Mouse (Mus musculus): Measurements from ENCODE around the gene Fank1. TPM values are rescaled to one million over a fixed set of nuclear protein-coding genes. Genes with fewer than 3 reads are reported as not detected.
A peak's percentile ranks its signal among the peaks of the same experiment; 100 is the strongest.

The Fank1 gene
- polyA plus RNA-seq, 1 experiment from 2014 or later: 0.64 TPM

- H3K27ac ChIP-seq (ENCODE audit: low read depth): no peak overlapping the region
- peak; percentile 34 for DNase-seq (ENCODE audit: low spot score)
- no peak overlapping the region for H3K9ac ChIP-seq (ENCODE audit: low read length)
- ATAC-seq (replicated peaks; ENCODE audit: low FRiP score, low TSS enrichment, low read depth): no peak
- WGBS: 88% methylated on average over 4 of the region's 4 CpGs
- peaks cover 9% of the 10 kb centered on the region for H3K9me3 ChIP-seq (ENCODE audit: control insufficient read depth, low read length)
- no peaks in the 10 kb centered on the region; the same call in 1 of the 2 replicates for H3K4me1 ChIP-seq (replicated peaks; ENCODE audit: control insufficient read depth, insufficient read depth, low read length)
- no peak overlapping the region for H3K4me3 ChIP-seq (ENCODE audit: low read depth, low read length)
- H3K36me3 ChIP-seq (ENCODE audit: control insufficient read depth, insufficient read depth, low read length): no peaks in the 10 kb centered on the region
- H3K4me2 ChIP-seq (ENCODE audit: low read length): no peak overlapping the region
- H3K27me3 ChIP-seq (replicated peaks; ENCODE audit: control insufficient read depth, insufficient read depth, low read length): no peaks in the 10 kb centered on the region
Measured at GRCm38 (mm10) chr7:133908966-133909365, 132.3 kb downstream of the Fank1 start.

DNA sequence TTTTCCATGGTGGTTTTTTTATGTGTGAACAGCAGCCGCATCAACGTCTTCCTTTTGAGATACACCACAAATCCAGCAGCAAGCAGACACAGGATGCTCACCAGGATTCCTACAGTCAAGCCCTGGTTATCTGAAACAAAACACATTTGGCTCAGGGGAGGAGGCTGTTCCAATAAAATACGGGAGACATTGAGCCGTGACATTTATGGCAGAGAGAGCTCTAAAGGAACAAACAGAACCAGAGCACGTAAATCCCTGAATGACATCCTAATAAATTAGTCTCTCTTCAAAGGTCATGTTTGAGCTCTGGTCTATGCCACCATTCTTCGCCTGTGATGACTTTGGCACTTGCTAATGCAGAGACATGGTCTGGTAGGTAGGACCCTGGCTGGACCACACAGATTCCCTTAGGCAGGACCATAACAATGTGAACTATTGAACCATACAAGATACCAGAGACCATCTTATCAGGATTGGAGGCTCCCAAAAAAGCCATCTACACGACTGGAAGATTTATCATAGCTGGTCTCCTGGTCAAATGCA is 133.2 kb downstream of the Fank1 start:
- H3K36me3 ChIP-seq (ENCODE audit: control insufficient read depth, insufficient read depth, low read length): peaks cover 5% of the 10 kb centered on the region; the same call in 1 of the 2 replicates
- DNase-seq (ENCODE audit: low spot score) (peak; percentile 43), ATAC-seq (replicated peaks; ENCODE audit: low FRiP score, low TSS enrichment, low read depth) (no peak)
- no peak overlapping the region for H3K4me2 ChIP-seq (ENCODE audit: low read length)
- no peak overlapping the region for H3K4me3 ChIP-seq (ENCODE audit: low read depth, low read length)
- H3K9me3 ChIP-seq (ENCODE audit: control insufficient read depth, low read length): peaks cover 9% of the 10 kb centered on the region
- H3K9ac ChIP-seq (ENCODE audit: low read length): no peak overlapping the region
- 26% methylated on average over 7 of the region's 7 CpGs for WGBS
- H3K4me1 ChIP-seq (replicated peaks; ENCODE audit: control insufficient read depth, insufficient read depth, low read length): no peaks in the 10 kb centered on the region; the same call in 1 of the 2 replicates
- no peaks in the 10 kb centered on the region for H3K27me3 ChIP-seq (replicated peaks; ENCODE audit: control insufficient read depth, insufficient read depth, low read length)
- H3K27ac ChIP-seq (ENCODE audit: low read depth): no peak overlapping the region

DNA sequence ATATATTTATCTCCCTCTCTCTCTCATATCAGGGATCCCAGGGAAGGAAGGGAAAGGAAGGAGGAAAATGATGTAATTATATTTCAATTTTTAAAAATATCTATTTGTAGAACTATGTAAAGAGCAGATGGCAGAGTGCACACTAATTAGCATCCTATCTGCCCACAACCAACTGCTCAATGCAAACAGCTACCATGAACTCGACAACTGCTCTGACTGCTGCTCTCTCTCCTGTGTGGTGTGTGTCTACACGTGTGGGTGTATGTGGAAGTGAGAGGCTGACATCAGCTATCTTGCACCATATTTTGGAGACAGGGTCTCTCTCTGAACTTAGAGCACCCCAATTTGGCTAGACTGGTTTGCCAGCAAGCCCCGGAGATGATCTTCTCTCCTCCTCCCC is 135.2 kb downstream of the Fank1 start:
- H3K9me3 ChIP-seq (ENCODE audit: control insufficient read depth, low read length): no peaks in the 10 kb centered on the region
- 92% methylated on average over 3 of the region's 3 CpGs for WGBS
- DNase-seq (ENCODE audit: low spot score): no peak
- no peak overlapping the region for H3K9ac ChIP-seq (ENCODE audit: low read length)
- no peak overlapping the region for H3K4me3 ChIP-seq (ENCODE audit: low read depth, low read length)
- H3K4me2 ChIP-seq (ENCODE audit: low read length): no peak overlapping the region
- no peak overlapping the region for H3K27ac ChIP-seq (ENCODE audit: low read depth)
- H3K27me3 ChIP-seq (replicated peaks; ENCODE audit: control insufficient read depth, insufficient read depth, low read length): no peaks in the 10 kb centered on the region
- peaks cover 5% of the 10 kb centered on the region; the same call in 1 of the 2 replicates for H3K36me3 ChIP-seq (ENCODE audit: control insufficient read depth, insufficient read depth, low read length)
- no peaks in the 10 kb centered on the region; the same call in 1 of the 2 replicates for H3K4me1 ChIP-seq (replicated peaks; ENCODE audit: control insufficient read depth, insufficient read depth, low read length)
- ATAC-seq (replicated peaks; ENCODE audit: low FRiP score, low TSS enrichment, low read depth): no peak

- ATAC-seq (replicated peaks; ENCODE audit: low FRiP score, low TSS enrichment, low read depth): no peak
- DNase-seq (ENCODE audit: low spot score): no peak
Measured at GRCm38 (mm10) chr7:133916230-133916629, 139.6 kb downstream of the Fank1 start.

GRCm38 (mm10) chr7:133919306-133919705 is 142.6 kb downstream of the Fank1 start:
- 73% methylated on average over 5 of the region's 5 CpGs for WGBS
- DNase-seq (ENCODE audit: low spot score) (no peak), ATAC-seq (replicated peaks; ENCODE audit: low FRiP score, low TSS enrichment, low read depth) (no peak)
- Histone ChIP-seq H3K4me3 (ENCODE audit: low read depth, low read length) (no peak overlapping the region), H3K9ac (ENCODE audit: low read length) (no peak overlapping the region), H3K4me2 (ENCODE audit: low read length) (no peak overlapping the region), H3K27ac (ENCODE audit: low read depth) (no peak overlapping the region), H3K36me3 (ENCODE audit: control insufficient read depth, insufficient read depth, low read length) (peaks cover 4% of the 10 kb centered on the region; the same call in 1 of the 2 replicates), H3K9me3 (ENCODE audit: control insufficient read depth, low read length) (no peaks in the 10 kb centered on the region), H3K27me3 (replicated peaks; ENCODE audit: control insufficient read depth, insufficient read depth, low read length) (no peaks in the 10 kb centered on the region), H3K4me1 (replicated peaks; ENCODE audit: control insufficient read depth, insufficient read depth, low read length) (peaks cover 11% of the 10 kb centered on the region)

More at GRCm38 (mm10) chr7:133916230-133916629, 139.6 kb downstream of the Fank1 start:
- H3K27me3 ChIP-seq (replicated peaks; ENCODE audit: control insufficient read depth, insufficient read depth, low read length): no peaks in the 10 kb centered on the region
- H3K4me2 ChIP-seq (ENCODE audit: low read length): no peak overlapping the region
- no peaks in the 10 kb centered on the region for H3K9me3 ChIP-seq (ENCODE audit: control insufficient read depth, low read length)
- no peak overlapping the region for H3K9ac ChIP-seq (ENCODE audit: low read length)
- H3K4me3 ChIP-seq (ENCODE audit: low read depth, low read length): no peak overlapping the region
- 79% methylated on average over 9 of the region's 9 CpGs for WGBS
- peaks cover 5% of the 10 kb centered on the region; the same call in 1 of the 2 replicates for H3K36me3 ChIP-seq (ENCODE audit: control insufficient read depth, insufficient read depth, low read length)
- H3K4me1 ChIP-seq (replicated peaks; ENCODE audit: control insufficient read depth, insufficient read depth, low read length): no peaks in the 10 kb centered on the region
- H3K27ac ChIP-seq (ENCODE audit: low read depth): no peak overlapping the region

DNA sequence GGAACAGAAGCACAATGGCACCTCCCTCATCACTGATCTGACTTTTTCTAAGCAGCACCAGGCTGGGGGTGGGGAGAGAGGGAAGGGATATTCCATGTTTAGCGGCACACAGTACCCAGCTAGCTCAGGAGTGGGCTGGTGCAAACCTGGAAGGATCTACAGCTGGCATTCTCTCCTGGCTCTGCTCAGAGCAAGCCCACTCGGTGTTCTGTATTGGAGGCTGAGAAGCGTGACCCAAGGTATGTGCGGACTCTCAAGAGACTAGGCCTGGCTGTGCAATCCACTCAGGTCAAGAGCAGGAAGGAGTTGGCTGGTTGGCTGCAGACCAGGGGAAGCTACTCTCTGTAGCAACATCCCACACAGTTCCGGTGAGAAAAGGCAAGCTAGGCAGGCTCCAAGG is 143.3 kb downstream of the Fank1 start:
- Histone ChIP-seq H3K4me3 (ENCODE audit: low read depth, low read length) (no peak overlapping the region), H3K27ac (ENCODE audit: low read depth) (no peak overlapping the region), H3K4me1 (replicated peaks; ENCODE audit: control insufficient read depth, insufficient read depth, low read length) (peaks cover 11% of the 10 kb centered on the region), H3K9me3 (ENCODE audit: control insufficient read depth, low read length) (no peaks in the 10 kb centered on the region), H3K27me3 (replicated peaks; ENCODE audit: control insufficient read depth, insufficient read depth, low read length) (no peaks in the 10 kb centered on the region), H3K9ac (ENCODE audit: low read length) (no peak overlapping the region), H3K36me3 (ENCODE audit: control insufficient read depth, insufficient read depth, low read length) (no peaks in the 10 kb centered on the region), H3K4me2 (ENCODE audit: low read length) (no peak overlapping the region)
- DNase-seq (ENCODE audit: low spot score): no peak
- 78% methylated on average over 5 of the region's 5 CpGs for WGBS
- no peak for ATAC-seq (replicated peaks; ENCODE audit: low FRiP score, low TSS enrichment, low read depth)

DNA sequence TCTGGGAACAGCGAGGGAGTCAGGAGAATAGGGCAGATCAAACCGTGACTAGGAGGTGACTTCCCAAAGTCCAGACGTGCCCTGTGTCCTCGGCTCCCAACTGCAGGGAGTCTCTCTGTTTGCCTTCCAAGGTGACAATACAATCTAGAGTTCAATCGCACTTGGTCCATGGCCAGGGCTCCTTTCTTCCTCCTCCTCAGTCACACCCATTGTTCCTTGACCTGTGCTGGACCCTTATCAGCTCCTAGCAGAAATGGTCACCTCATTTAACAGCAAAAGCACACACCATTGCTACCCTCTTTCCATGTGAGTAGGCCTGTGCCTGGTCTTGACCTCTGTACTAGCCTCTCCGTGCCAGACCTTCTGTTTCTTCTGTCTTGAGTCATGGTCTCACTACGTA is 144.1 kb downstream of the Fank1 start:
- no peak overlapping the region for H3K4me3 ChIP-seq (ENCODE audit: low read depth, low read length)
- no peaks in the 10 kb centered on the region for H3K27me3 ChIP-seq (replicated peaks; ENCODE audit: control insufficient read depth, insufficient read depth, low read length)
- no peak overlapping the region for H3K4me2 ChIP-seq (ENCODE audit: low read length)
- H3K4me1 ChIP-seq (replicated peaks; ENCODE audit: control insufficient read depth, insufficient read depth, low read length): peaks cover 11% of the 10 kb centered on the region
- H3K36me3 ChIP-seq (ENCODE audit: control insufficient read depth, insufficient read depth, low read length): no peaks in the 10 kb centered on the region
- ATAC-seq (replicated peaks; ENCODE audit: low FRiP score, low TSS enrichment, low read depth) (no peak), DNase-seq (ENCODE audit: low spot score) (no peak)
- H3K9ac ChIP-seq (ENCODE audit: low read length): no peak overlapping the region
- no peak overlapping the region for H3K27ac ChIP-seq (ENCODE audit: low read depth)
- H3K9me3 ChIP-seq (ENCODE audit: control insufficient read depth, low read length): no peaks in the 10 kb centered on the region
- 85% methylated on average over 7 of the region's 7 CpGs for WGBS

- 95% methylated on average over 4 of the region's 4 CpGs for WGBS
- H3K4me2 ChIP-seq (ENCODE audit: low read length): no peak overlapping the region
- ATAC-seq (replicated peaks; ENCODE audit: low FRiP score, low TSS enrichment, low read depth): no peak
Measured at GRCm38 (mm10) chr7:133921291-133921690, 144.6 kb downstream of the Fank1 start.

GRCm38 (mm10) chr7:133923994-133924393 is 147.3 kb downstream of the Fank1 start:
- Histone ChIP-seq H3K36me3 (ENCODE audit: control insufficient read depth, insufficient read depth, low read length) (no peaks in the 10 kb centered on the region), H3K4me2 (ENCODE audit: low read length) (no peak overlapping the region), H3K27me3 (replicated peaks; ENCODE audit: control insufficient read depth, insufficient read depth, low read length) (0 out of 2 replicates have a peak, but pooled peaks cover 3% of the 10 kb centered on the region), H3K9me3 (ENCODE audit: control insufficient read depth, low read length) (no peaks in the 10 kb centered on the region), H3K27ac (ENCODE audit: low read depth) (peak overlapping the region; percentile 34; the same call in 1 of the 2 replicates), H3K9ac (ENCODE audit: low read length) (no peak overlapping the region), H3K4me3 (ENCODE audit: low read depth, low read length) (no peak overlapping the region), H3K4me1 (replicated peaks; ENCODE audit: control insufficient read depth, insufficient read depth, low read length) (peaks cover 11% of the 10 kb centered on the region)
- WGBS: 28% methylated on average over 6 of the region's 6 CpGs
- DNase-seq (ENCODE audit: low spot score) (no peak), ATAC-seq (replicated peaks; ENCODE audit: low FRiP score, low TSS enrichment, low read depth) (0 out of 2 replicates have a peak, but pooled peaks have one; percentile 53)

More at GRCm38 (mm10) chr7:133921291-133921690, 144.6 kb downstream of the Fank1 start:
- Histone ChIP-seq H3K27me3 (replicated peaks; ENCODE audit: control insufficient read depth, insufficient read depth, low read length) (0 out of 2 replicates have a peak, but pooled peaks cover 3% of the 10 kb centered on the region), H3K9me3 (ENCODE audit: control insufficient read depth, low read length) (no peaks in the 10 kb centered on the region), H3K36me3 (ENCODE audit: control insufficient read depth, insufficient read depth, low read length) (no peaks in the 10 kb centered on the region), H3K9ac (ENCODE audit: low read length) (no peak overlapping the region), H3K4me1 (replicated peaks; ENCODE audit: control insufficient read depth, insufficient read depth, low read length) (peaks cover 11% of the 10 kb centered on the region), H3K4me3 (ENCODE audit: low read depth, low read length) (no peak overlapping the region), H3K27ac (ENCODE audit: low read depth) (no peak overlapping the region)
- no peak for DNase-seq (ENCODE audit: low spot score)

Measured in intestine, embryonic 14.5 days (tissue).